Mouse (Mus musculus): ENCODE measurements around the gene Adamtsl1.

DNA sequence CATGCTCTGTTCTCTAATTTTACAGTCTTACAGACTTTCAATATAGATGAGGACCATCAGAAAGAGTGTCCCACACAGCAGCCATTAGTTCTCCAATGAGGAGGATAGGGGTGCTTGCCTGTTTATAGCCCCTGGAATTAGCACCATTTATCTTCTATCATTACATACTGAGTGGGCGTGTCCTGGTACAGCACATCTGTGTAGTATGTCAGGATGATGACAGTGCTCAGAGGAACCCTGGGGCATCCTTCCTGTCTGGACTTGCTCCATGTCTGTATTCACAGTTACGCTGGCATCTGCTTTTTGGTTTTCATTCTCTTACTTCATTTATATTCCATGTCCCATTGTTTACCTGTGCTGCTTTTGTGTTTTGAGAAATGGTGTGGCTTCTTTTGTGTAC lies 304.5 kb downstream of the Adamtsl1 start:
- no peak for TF ChIP-seq POLR2A (IDR thresholded peaks at IDR 0.05; ENCODE audit: low read depth, low read length)
- no peak for TF ChIP-seq CTCF (conservative IDR thresholded peaks at IDR 0.05; ENCODE audit: insufficient read depth, insufficient read length, low read depth, low read length)

Measured in kidney, adult 2 months (tissue).